Mouse (Mus musculus): Measurements from ENCODE around the gene Myl3. TPM values are rescaled to one million over a fixed set of nuclear protein-coding genes. Genes with fewer than 3 reads are reported as not detected.

The Myl3 gene
- polyA plus RNA-seq, 1 experiment from 2014 or later, result 3.5 TPM

- H3K9me3 ChIP-seq (replicated peaks), result no peaks in the 10 kb centered on the region
- H3K4me3 ChIP-seq, result no peak overlapping the region
- DNase-seq (ENCODE audit: low spot score), result no peak
- 60% methylated on average over 1 of the region's 1 CpGs for WGBS
- H3K27me3 ChIP-seq (ENCODE audit: low read depth, poor library complexity, severe bottlenecking), result no peaks in the 10 kb centered on the region
- peaks cover 43% of the 10 kb centered on the region for H3K36me3 ChIP-seq
- no peak overlapping the region for H3K27ac ChIP-seq
- peaks cover 6% of the 10 kb centered on the region; the same call in 1 of the 2 replicates for H3K4me1 ChIP-seq
Measured at GRCm38 (mm10) chr9:110713389-110713788, 28.3 kb upstream of the Myl3 start.

DNA sequence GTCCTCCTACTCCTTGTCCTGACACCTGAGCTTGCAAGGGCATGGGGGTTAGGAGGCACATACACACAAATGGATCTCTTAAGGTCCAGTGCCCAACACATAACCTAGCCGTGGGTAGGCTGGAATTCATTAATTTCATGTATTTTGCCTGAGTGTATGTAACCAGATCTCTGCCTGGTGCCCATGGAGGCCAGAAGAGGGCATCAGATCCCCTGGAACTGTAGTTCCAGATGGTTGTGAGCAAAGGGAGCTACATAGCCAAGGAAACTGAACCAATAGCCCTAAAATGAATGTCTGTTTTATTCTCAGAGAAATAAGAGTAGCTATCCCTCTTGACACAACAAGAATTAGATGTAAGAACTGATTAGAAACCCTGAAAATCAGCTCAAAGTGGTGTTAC, 26.2 kb upstream of the Myl3 start:
- DNase-seq (ENCODE audit: low spot score), result no peak
- no peaks in the 10 kb centered on the region for H3K27me3 ChIP-seq (ENCODE audit: low read depth, poor library complexity, severe bottlenecking)
- H3K4me1 ChIP-seq, result peaks cover 12% of the 10 kb centered on the region
- H3K4me3 ChIP-seq, result no peak overlapping the region
- 70% methylated on average over 1 of the region's 1 CpGs for WGBS
- H3K9me3 ChIP-seq (replicated peaks), result no peaks in the 10 kb centered on the region
- no peak overlapping the region for H3K27ac ChIP-seq
- H3K36me3 ChIP-seq, result peaks cover 36% of the 10 kb centered on the region

GRCm38 (mm10) chr9:110716775-110717174, 24.9 kb upstream of the Myl3 start:
- H3K27ac ChIP-seq, result no peak overlapping the region
- H3K4me3 ChIP-seq, result no peak overlapping the region
- no peaks in the 10 kb centered on the region for H3K27me3 ChIP-seq (ENCODE audit: low read depth, poor library complexity, severe bottlenecking)
- H3K36me3 ChIP-seq, result peaks cover 29% of the 10 kb centered on the region
- DNase-seq (ENCODE audit: low spot score), result peak; percentile 56
- H3K4me1 ChIP-seq, result peaks cover 12% of the 10 kb centered on the region
- no peaks in the 10 kb centered on the region for H3K9me3 ChIP-seq (replicated peaks)
- 34% methylated on average over 4 of the region's 4 CpGs for WGBS

- no peak for DNase-seq (ENCODE audit: low spot score)
- 92% methylated on average over 6 of the region's 6 CpGs for WGBS
- peaks cover 12% of the 10 kb centered on the region for H3K4me1 ChIP-seq
- H3K27me3 ChIP-seq (ENCODE audit: low read depth, poor library complexity, severe bottlenecking), result no peaks in the 10 kb centered on the region
- H3K9me3 ChIP-seq (replicated peaks), result no peaks in the 10 kb centered on the region
- no peak overlapping the region for H3K27ac ChIP-seq
- no peak overlapping the region for H3K4me3 ChIP-seq
- H3K36me3 ChIP-seq, result peaks cover 29% of the 10 kb centered on the region
Measured at GRCm38 (mm10) chr9:110718071-110718470, 23.6 kb upstream of the Myl3 start.

GRCm38 (mm10) chr9:110718810-110719209, 22.9 kb upstream of the Myl3 start:
- WGBS, result 89% methylated on average over 3 of the region's 3 CpGs
- peaks cover 35% of the 10 kb centered on the region for H3K36me3 ChIP-seq
- no peak for DNase-seq (ENCODE audit: low spot score)
- H3K27ac ChIP-seq, result no peak overlapping the region
- H3K9me3 ChIP-seq (replicated peaks), result no peaks in the 10 kb centered on the region
- H3K27me3 ChIP-seq (ENCODE audit: low read depth, poor library complexity, severe bottlenecking), result no peaks in the 10 kb centered on the region
- peaks cover 12% of the 10 kb centered on the region for H3K4me1 ChIP-seq
- H3K4me3 ChIP-seq, result no peak overlapping the region

DNA sequence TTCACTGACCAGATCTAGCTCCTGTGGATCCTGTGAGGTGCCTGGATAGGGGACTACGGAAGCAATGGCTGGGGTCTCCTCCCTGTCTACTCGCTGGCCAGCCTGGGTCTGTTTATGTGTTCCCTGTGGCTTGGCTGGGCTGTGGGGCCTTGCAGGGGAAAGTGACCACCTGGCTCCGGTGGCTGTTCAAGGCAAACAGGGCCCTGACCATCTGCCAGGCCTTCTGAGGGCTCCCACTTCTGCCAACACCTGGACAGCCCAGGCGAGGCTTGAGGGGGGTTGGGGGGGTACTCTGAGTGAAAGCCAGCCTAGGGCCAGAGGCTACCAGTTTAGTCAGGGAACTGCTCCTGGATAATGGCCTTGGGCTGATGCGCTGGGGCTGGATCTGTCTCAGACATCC, 21.7 kb upstream of the Myl3 start:
- no peak overlapping the region for H3K4me3 ChIP-seq
- H3K9me3 ChIP-seq (replicated peaks), result no peaks in the 10 kb centered on the region
- H3K27ac ChIP-seq, result no peak overlapping the region; the same call in 1 of the 2 replicates
- H3K27me3 ChIP-seq (ENCODE audit: low read depth, poor library complexity, severe bottlenecking), result peaks cover 8% of the 10 kb centered on the region
- 69% methylated on average over 5 of the region's 5 CpGs for WGBS
- peaks cover 13% of the 10 kb centered on the region for H3K4me1 ChIP-seq
- peaks cover 42% of the 10 kb centered on the region for H3K36me3 ChIP-seq
- no peak for DNase-seq (ENCODE audit: low spot score)

DNA sequence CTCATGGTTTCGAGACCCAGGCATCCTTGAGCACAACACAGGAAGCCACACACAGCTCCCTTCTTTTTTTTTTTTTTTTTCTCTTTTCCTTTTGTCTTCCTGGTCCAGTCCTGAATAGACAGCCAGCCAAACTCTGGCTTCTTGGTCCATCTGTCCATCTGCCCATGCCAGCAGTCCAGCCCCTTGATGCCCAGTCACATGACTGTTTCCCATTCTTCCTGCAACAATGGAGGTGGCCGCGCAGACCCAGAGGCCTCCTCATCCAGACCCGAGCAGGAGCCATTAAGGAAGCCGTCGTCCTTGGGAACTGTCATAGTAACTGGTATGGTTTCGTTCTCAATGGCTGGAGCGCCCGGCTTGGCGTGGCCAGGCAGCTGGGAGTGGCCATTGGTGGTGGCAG, 19.6 kb upstream of the Myl3 start:
- no peaks in the 10 kb centered on the region for H3K9me3 ChIP-seq (replicated peaks)
- H3K27ac ChIP-seq, result no peak overlapping the region
- H3K4me1 ChIP-seq, result peaks cover 33% of the 10 kb centered on the region
- H3K4me3 ChIP-seq, result no peak overlapping the region
- peaks cover 29% of the 10 kb centered on the region for H3K27me3 ChIP-seq (ENCODE audit: low read depth, poor library complexity, severe bottlenecking)
- DNase-seq (ENCODE audit: low spot score), result no peak
- 93% methylated on average over 10 of the region's 10 CpGs for WGBS
- peaks cover 56% of the 10 kb centered on the region for H3K36me3 ChIP-seq

DNA sequence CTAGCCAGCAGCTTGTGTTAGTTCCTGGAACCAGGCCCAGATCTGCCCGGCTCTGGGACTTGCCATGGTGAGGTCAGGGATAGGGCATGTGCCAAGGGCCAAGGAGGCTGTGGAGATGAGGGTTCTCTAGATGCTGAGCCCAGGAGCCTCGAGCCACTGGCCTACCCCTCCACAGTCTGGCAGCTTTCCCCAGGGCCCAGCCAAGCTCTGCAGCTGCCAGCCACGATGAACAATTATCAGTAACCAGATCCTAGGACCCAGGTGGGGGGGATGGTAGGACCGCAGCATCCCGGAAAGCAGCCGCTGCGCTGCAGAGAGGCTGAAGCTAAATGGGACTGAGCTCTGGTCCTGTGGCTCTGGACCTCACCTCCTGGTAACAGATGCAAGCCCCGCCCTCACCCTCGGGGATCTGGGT, 15.9 kb upstream of the Myl3 start:
- Histone ChIP-seq H3K27ac (no peak overlapping the region), H3K36me3 (peaks cover 81% of the 10 kb centered on the region), H3K27me3 (ENCODE audit: low read depth, poor library complexity, severe bottlenecking) (peaks cover 65% of the 10 kb centered on the region), H3K4me3 (no peak overlapping the region), H3K9me3 (replicated peaks) (no peaks in the 10 kb centered on the region), H3K4me1 (peaks cover 29% of the 10 kb centered on the region)
- no peak for DNase-seq (ENCODE audit: low spot score)
- 10% methylated on average over 9 of the region's 9 CpGs for WGBS

- peaks cover 77% of the 10 kb centered on the region for H3K27me3 ChIP-seq (ENCODE audit: low read depth, poor library complexity, severe bottlenecking)
- H3K4me1 ChIP-seq, result peaks cover 40% of the 10 kb centered on the region
- peaks cover 82% of the 10 kb centered on the region for H3K36me3 ChIP-seq
- WGBS, result 20% methylated on average over 33 of the region's 33 CpGs
- no peak overlapping the region for H3K27ac ChIP-seq
- no peak for DNase-seq (ENCODE audit: low spot score)
- no peaks in the 10 kb centered on the region for H3K9me3 ChIP-seq (replicated peaks)
- H3K4me3 ChIP-seq, result peak overlapping the region; percentile 18; the same call in 1 of the 2 replicates
Measured at GRCm38 (mm10) chr9:110726867-110727266, 14.8 kb upstream of the Myl3 start.

GRCm38 (mm10) chr9:110729841-110730240, 11.8 kb upstream of the Myl3 start:
- peaks cover 70% of the 10 kb centered on the region for H3K4me1 ChIP-seq
- H3K4me3 ChIP-seq, result no peak overlapping the region
- H3K27me3 ChIP-seq (ENCODE audit: low read depth, poor library complexity, severe bottlenecking), result peaks cover 92% of the 10 kb centered on the region
- DNase-seq (ENCODE audit: low spot score), result peak; percentile 75
- peaks cover 52% of the 10 kb centered on the region for H3K36me3 ChIP-seq
- 15% methylated on average over 8 of the region's 8 CpGs for WGBS
- H3K9me3 ChIP-seq (replicated peaks), result no peaks in the 10 kb centered on the region
- no peak overlapping the region for H3K27ac ChIP-seq

DNA sequence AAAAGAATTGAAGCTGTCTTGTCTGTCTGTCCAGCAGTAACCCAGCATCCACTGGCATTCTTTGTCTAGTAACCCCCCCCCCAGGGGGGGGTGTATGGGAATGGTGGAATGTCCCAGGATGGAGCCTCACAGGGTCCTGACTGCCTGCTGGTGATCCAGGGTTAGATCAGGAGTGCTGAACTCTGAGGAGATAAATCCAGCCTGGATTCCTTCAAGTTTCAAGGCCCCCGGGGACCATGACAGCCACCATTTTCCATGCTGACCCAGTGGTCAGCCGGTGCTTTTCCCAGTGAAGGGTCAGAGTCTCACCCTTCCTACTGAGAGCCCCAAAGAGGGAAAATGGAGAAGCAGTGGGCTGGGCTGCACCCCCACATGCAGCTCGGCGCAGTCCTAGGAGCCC, 9.8 kb upstream of the Myl3 start:
- Histone ChIP-seq H3K4me1 (peaks cover 67% of the 10 kb centered on the region), H3K36me3 (peaks cover 34% of the 10 kb centered on the region), H3K4me3 (peak overlapping the region; percentile 51; the same call in 1 of the 2 replicates), H3K27ac (peak overlapping the region; percentile 80; the same call in 1 of the 2 replicates), H3K9me3 (replicated peaks) (no peaks in the 10 kb centered on the region), H3K27me3 (ENCODE audit: low read depth, poor library complexity, severe bottlenecking) (peaks cover 92% of the 10 kb centered on the region)
- no peak for DNase-seq (ENCODE audit: low spot score)
- WGBS, result 79% methylated on average over 4 of the region's 4 CpGs

DNA sequence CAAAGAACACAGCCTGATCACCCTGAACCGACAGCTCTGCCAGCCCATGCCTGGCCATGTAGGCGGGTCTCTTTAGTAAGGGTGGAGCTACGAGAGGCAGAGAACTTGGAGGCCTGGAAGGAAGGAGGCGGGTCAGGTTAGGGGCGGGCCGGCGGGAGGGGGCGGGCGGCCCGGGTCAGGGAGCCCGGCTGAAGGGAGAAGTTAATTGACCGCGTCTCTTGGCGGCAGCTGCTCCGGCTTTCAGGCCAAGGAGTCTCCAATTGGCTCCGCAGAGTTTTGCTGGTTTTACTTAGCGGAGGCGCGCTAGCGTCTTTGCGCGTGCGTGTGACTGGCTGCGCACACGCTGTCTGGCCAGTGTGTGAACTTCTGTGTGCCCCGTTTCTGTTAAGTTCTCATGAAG, 9.0 kb upstream of the Myl3 start:
- WGBS, result under 1% methylated on average over 26 of the region's 26 CpGs
- peak; percentile 91 for DNase-seq (ENCODE audit: low spot score)
- no peaks in the 10 kb centered on the region for H3K9me3 ChIP-seq (replicated peaks)
- H3K4me1 ChIP-seq, result peaks cover 67% of the 10 kb centered on the region
- H3K27ac ChIP-seq, result peak overlapping the region; percentile 80
- peaks cover 28% of the 10 kb centered on the region for H3K36me3 ChIP-seq
- H3K4me3 ChIP-seq, result peak overlapping the region; percentile 51
- peaks cover 91% of the 10 kb centered on the region for H3K27me3 ChIP-seq (ENCODE audit: low read depth, poor library complexity, severe bottlenecking)

- Histone ChIP-seq H3K4me1 (peaks cover 66% of the 10 kb centered on the region), H3K4me3 (peak overlapping the region; percentile 51), H3K27ac (peak overlapping the region; percentile 80), H3K36me3 (peaks cover 26% of the 10 kb centered on the region), H3K9me3 (replicated peaks) (no peaks in the 10 kb centered on the region), H3K27me3 (ENCODE audit: low read depth, poor library complexity, severe bottlenecking) (peaks cover 87% of the 10 kb centered on the region)
- 12% methylated on average over 8 of the region's 8 CpGs for WGBS
- DNase-seq (ENCODE audit: low spot score), result no peak
Measured at GRCm38 (mm10) chr9:110733102-110733501, 8.6 kb upstream of the Myl3 start.

GRCm38 (mm10) chr9:110734154-110734553, 7.5 kb upstream of the Myl3 start:
- no peaks in the 10 kb centered on the region for H3K9me3 ChIP-seq (replicated peaks)
- no peak overlapping the region for H3K4me3 ChIP-seq
- peaks cover 26% of the 10 kb centered on the region for H3K36me3 ChIP-seq
- H3K4me1 ChIP-seq, result peaks cover 68% of the 10 kb centered on the region
- H3K27me3 ChIP-seq (ENCODE audit: low read depth, poor library complexity, severe bottlenecking), result peaks cover 81% of the 10 kb centered on the region
- DNase-seq (ENCODE audit: low spot score), result no peak
- WGBS, result 77% methylated on average over 7 of the region's 7 CpGs
- H3K27ac ChIP-seq, result no peak overlapping the region

Data from limb, embryonic 10.5 days (tissue).